Mouse (Mus musculus): ENCODE results near the gene Olfr643. TPM values are rescaled to one million over a fixed set of nuclear protein-coding genes. Genes with fewer than 3 reads are reported as not detected.
"Not testable (repeated sequence)": the region's sequence is repeated elsewhere in the genome, so short reads cannot be mapped to it uniquely, and the experiment has no call there.

The Olfr643 gene
- total RNA-seq, 1 experiment from 2014 or later: not detected

DNA sequence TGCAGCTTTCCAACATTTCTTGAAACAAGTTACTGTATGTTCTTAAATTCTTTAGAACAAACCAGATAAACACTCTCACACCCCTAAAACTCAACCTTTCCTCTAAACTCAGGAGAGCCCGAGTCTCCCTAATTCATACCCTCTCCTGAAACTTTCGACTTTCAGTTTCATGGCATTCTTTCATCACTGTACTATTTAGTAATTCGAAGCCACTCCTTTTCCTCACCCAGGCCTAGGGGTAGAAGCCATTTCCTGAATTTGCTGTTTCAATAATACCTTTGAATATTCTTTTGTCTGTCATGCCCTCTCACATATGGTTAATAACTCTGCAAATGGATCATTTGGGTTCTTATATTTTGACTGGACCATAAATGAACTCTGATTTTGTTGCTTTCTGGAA, 110.2 kb downstream of the Olfr643 start:
- no peak for ATAC-seq (ENCODE audit: extremely low read depth, insufficient number of reproducible peaks, low FRiP score, poor library complexity, severe bottlenecking)

DNA sequence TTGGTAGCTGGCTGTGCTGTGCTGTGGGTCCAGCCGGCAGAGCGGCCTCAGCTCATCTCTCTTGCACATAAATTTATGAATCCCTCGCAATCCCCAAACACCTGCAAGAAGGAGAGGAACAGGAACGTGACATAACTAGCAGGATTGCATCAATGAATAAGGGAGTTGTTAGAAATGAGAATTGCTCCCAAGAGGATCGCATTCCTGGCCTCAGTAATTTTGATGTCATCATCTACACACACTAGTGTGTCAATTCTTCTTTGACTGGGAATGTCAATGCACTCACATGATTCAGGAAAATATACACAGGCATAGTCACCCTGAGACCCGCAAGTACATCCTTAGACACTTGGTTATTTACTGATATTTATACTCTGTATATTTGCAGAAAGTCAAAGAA, 111.7 kb downstream of the Olfr643 start, which contains the start of gene Olfr640:
Gene Olfr640, minus strand, starts transcription at position 101 of the 400 bp plus-strand sequence.
- no peak for ATAC-seq (ENCODE audit: extremely low read depth, insufficient number of reproducible peaks, low FRiP score, poor library complexity, severe bottlenecking)

GRCm38 (mm10) chr7:104021651-104022050, 115.6 kb downstream of the Olfr643 start:
- no peak for ATAC-seq (ENCODE audit: extremely low read depth, insufficient number of reproducible peaks, low FRiP score, poor library complexity, severe bottlenecking)

GRCm38 (mm10) chr7:104018953-104019352, 118.3 kb downstream of the Olfr643 start:
- no peak for ATAC-seq (ENCODE audit: extremely low read depth, insufficient number of reproducible peaks, low FRiP score, poor library complexity, severe bottlenecking)

- no peak for ATAC-seq (ENCODE audit: extremely low read depth, insufficient number of reproducible peaks, low FRiP score, poor library complexity, severe bottlenecking)
Observed at GRCm38 (mm10) chr7:104017203-104017602, 120.0 kb downstream of the Olfr643 start, which contains the start of gene Olfr639. Gene Olfr639, minus strand, starts transcription at chr7:104017303.

DNA sequence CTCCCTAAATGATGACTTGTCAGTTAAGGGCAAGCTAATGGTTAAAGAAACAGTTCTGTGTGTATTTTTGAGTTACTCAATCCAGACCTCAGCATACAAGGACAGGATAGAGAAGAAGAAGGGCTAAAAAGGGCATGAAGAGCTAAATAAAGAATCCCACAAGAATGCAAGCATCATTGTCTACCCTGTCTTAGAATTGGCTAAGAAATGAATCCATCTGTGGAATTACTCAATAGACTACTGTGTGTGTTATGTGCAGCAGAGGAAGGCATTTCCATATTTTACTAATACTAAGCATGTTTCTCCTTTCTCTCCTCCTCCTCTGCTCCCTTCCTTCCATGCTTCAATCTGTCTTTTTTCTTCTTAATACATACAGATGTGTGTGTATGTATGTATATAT, 138.1 kb downstream of the Olfr643 start:
- ATAC-seq (ENCODE audit: extremely low read depth, insufficient number of reproducible peaks, low FRiP score, poor library complexity, severe bottlenecking): no peak

- no peak for ATAC-seq (ENCODE audit: extremely low read depth, insufficient number of reproducible peaks, low FRiP score, poor library complexity, severe bottlenecking)
Observed at GRCm38 (mm10) chr7:103998446-103998845, 138.8 kb downstream of the Olfr643 start, which contains the start of gene Olfr638. Gene Olfr638, plus strand, starts transcription at chr7:103998746.

DNA sequence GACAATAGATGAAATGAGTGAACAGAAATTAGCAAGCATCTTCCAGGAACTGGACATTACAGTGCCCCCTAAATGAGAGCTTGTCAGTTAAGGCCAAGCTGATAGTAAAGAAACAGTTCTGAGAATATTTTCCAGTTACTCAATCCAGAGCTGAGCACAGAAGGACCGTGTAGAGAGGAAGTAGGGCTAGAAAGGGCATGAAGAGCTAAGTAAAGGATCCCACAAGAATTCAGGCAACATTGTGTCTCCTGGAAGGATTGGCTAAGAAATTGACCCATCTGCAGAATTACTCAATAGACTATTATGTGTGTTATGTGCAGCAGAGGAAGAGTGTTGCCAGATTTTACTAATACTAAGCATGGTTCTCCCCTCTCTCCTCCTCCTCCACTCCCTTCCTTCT, 165.4 kb downstream of the Olfr643 start:
- ATAC-seq (ENCODE audit: extremely low read depth, insufficient number of reproducible peaks, low FRiP score, poor library complexity, severe bottlenecking): no peak

DNA sequence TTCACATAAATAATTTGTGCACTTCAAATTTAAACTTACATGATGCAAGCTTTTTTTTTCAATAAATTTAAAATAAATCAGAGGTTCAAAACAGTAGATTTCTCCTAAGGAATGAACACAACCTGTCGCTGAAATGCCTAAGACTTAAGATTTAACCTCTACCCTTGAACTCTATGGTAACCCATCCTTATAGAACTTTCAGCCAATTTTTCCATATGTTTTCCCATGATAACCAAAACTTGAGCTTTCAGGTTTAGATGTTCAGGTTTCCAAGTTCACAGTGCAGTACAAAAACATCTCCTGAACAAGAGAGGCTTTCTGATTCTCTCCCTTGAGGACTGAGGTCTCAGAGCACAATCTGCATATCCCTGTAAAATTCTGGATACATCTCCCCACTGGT, 166.4 kb downstream of the Olfr643 start, which contains the start of gene Olfr635:
Gene Olfr635, plus strand, starts transcription at position 301 of the 400 bp plus-strand sequence.
- ATAC-seq (ENCODE audit: extremely low read depth, insufficient number of reproducible peaks, low FRiP score, poor library complexity, severe bottlenecking): no peak

DNA sequence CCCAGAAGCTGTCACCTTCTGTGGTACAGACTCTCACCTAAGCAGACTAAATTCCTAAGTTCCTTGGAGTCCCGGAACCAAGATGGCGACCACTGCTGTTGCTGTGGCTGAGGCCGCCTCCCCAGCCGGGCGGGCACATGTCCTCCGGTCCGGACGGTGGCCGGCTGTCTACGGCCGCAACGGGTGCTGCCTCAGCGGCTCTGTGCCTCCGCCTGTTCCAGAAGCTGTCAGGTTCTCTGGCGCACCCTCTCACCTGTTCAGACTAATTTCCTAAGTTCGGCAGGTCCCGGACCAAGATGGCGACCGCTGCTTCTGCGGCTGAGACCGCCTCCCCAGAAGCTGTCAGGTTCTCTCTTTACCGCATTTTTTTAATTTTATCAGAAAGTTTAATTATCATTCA, 170.3 kb downstream of the Olfr643 start:
- ATAC-seq (ENCODE audit: extremely low read depth, insufficient number of reproducible peaks, low FRiP score, poor library complexity, severe bottlenecking): not testable (repeated sequence)

Other genes with a start within 250 kb of the Olfr643 start
- not detected in 2 replicates for gene Olfr64, start 242.9 kb downstream of the Olfr643 start, total RNA-seq (2017)
- not detected in 2 replicates for gene Olfr65, start 233.9 kb downstream of the Olfr643 start, total RNA-seq (2017)
- gene Olfr631, start 208.6 kb downstream of the Olfr643 start, total RNA-seq (2017): not detected in 2 replicates
- not detected in 2 replicates for gene Olfr632, start 203.1 kb downstream of the Olfr643 start, total RNA-seq (2017)
- gene Olfr633, start 193.0 kb downstream of the Olfr643 start, total RNA-seq (2017): not detected in 2 replicates
- not detected in 2 replicates for gene Olfr635, start 166.3 kb downstream of the Olfr643 start, total RNA-seq (2017)
- not detected in 2 replicates for gene Olfr638, start 138.7 kb downstream of the Olfr643 start, total RNA-seq (2017)
- gene Olfr639, start 120.1 kb downstream of the Olfr643 start, total RNA-seq (2017): not detected in 2 replicates
- 0.12 TPM in 1 of 2 replicates, not detected in the other for gene Olfr640, start 111.8 kb downstream of the Olfr643 start, total RNA-seq (2017)
- gene Olfr641, start 102.0 kb downstream of the Olfr643 start, total RNA-seq (2017): not detected in 2 replicates
- 0.12 TPM in 1 of 2 replicates, not detected in the other for gene Olfr642, start 84.7 kb downstream of the Olfr643 start, total RNA-seq (2017)
- gene 4930516K23Rik, start 76.0 kb downstream of the Olfr643 start, total RNA-seq (2017): not detected in 2 replicates
- not detected in 2 replicates for gene Olfr644, start 65.5 kb downstream of the Olfr643 start, total RNA-seq (2017)
- gene Olfr645, start 51.9 kb downstream of the Olfr643 start, total RNA-seq (2017): not detected in 2 replicates
- not detected in 2 replicates for gene Olfr646, start 32.5 kb downstream of the Olfr643 start, total RNA-seq (2017)
- gene Ubqln5, start 7.6 kb downstream of the Olfr643 start, total RNA-seq (2017): not detected in 2 replicates
- not detected in 2 replicates for gene Ubqln3, start 5.9 kb upstream of the Olfr643 start, total RNA-seq (2017)
- gene Ubqlnl, start 13.2 kb upstream of the Olfr643 start, total RNA-seq (2017): not detected in 2 replicates
- not detected in 2 replicates for gene Olfm5, start 27.4 kb upstream of the Olfr643 start, total RNA-seq (2017)
- 0.12 TPM in 1 of 2 replicates, not detected in the other for gene Olfr648, start 46.0 kb upstream of the Olfr643 start, total RNA-seq (2017)
- gene Olfr649, start 58.6 kb upstream of the Olfr643 start, total RNA-seq (2017): not detected in 2 replicates
- gene Trim6, start 81.4 kb upstream of the Olfr643 start, total RNA-seq (2017): 1.3 and 2.3 TPM in 2 replicates
- gene Trim34a, start 107.1 kb upstream of the Olfr643 start, total RNA-seq (2017): 202 and 211 TPM in 2 replicates
- gene Trim5, start 150.7 kb upstream of the Olfr643 start, total RNA-seq (2017): 71.1 and 78.2 TPM in 2 replicates
- 518 and 540 TPM in 2 replicates for gene Trim12a, start 178.1 kb upstream of the Olfr643 start, total RNA-seq (2017)
- 6.8 and 7.2 TPM in 2 replicates for gene Trim34b, start 192.1 kb upstream of the Olfr643 start, total RNA-seq (2017)
- 185 and 205 TPM in 2 replicates for gene Trim12c, start 216.0 kb upstream of the Olfr643 start, total RNA-seq (2017)
- gene Trim30b, start 232.5 kb upstream of the Olfr643 start, total RNA-seq (2017): 380 and 405 TPM in 2 replicates